Mouse (Mus musculus) layer of hippocampus, postnatal 10 days (tissue): ENCODE measurements around the gene Pfkp. TPM values are rescaled to one million over a fixed set of nuclear protein-coding genes. Genes with fewer than 3 reads are reported as not detected.

Experiments used
- DNase-seq, 2 experiments: peaks; one replicate each; pipeline ENCODE4 v3.0.0; 2021; ENCODE audit warnings: low spot score in 2 of 2
- total RNA-seq, 2 experiments: library from RNA; stranded (reverse); gene quantifications; 2 replicates each; pipeline ENCODE4 v1.2.3; 2021

Pfkp gene
- total RNA-seq, 2 experiments from 2014 or later: 323 to 335 TPM

GRCm38 (mm10) chr13:6613690-6614445 is 34.7 kb downstream of the Pfkp start:
- DNase-seq: no peak

- DNase-seq: no peak
Observed at GRCm38 (mm10) chr13:6602786-6603409, 45.7 kb downstream of the Pfkp start.

- DNase-seq: no peak
Observed at GRCm38 (mm10) chr13:6601676-6602075, 46.9 kb downstream of the Pfkp start.

- DNase-seq: no peak
Observed at GRCm38 (mm10) chr13:6600626-6601025, 48.0 kb downstream of the Pfkp start.

- DNase-seq: no peak
Observed at GRCm38 (mm10) chr13:6597801-6598200, 50.8 kb downstream of the Pfkp start.

- no peak for DNase-seq
Observed at GRCm38 (mm10) chr13:6595403-6595802, 53.2 kb downstream of the Pfkp start.

- DNase-seq: no peak
Observed at GRCm38 (mm10) chr13:6590846-6591245, 57.7 kb downstream of the Pfkp start.

- no peak for DNase-seq
Observed at GRCm38 (mm10) chr13:6586009-6586408, 62.6 kb downstream of the Pfkp start.

- DNase-seq: no peak
Observed at GRCm38 (mm10) chr13:6583499-6584125, 65.0 kb downstream of the Pfkp start.

- no peak for DNase-seq
Observed at GRCm38 (mm10) chr13:6575920-6576509, 72.6 kb downstream of the Pfkp start.

- no peak for DNase-seq
Observed at GRCm38 (mm10) chr13:6565571-6565970, 83.0 kb downstream of the Pfkp start.

- DNase-seq: no peak
Observed at GRCm38 (mm10) chr13:6562409-6562808, 86.2 kb downstream of the Pfkp start.

- no peak for DNase-seq
Observed at GRCm38 (mm10) chr13:6557771-6558170, 90.8 kb downstream of the Pfkp start.

GRCm38 (mm10) chr13:6555656-6556055 is 92.9 kb downstream of the Pfkp start:
- DNase-seq: no peak

- no peak for DNase-seq
Observed at GRCm38 (mm10) chr13:6553708-6554107, 94.9 kb downstream of the Pfkp start.

- DNase-seq: no peak
Observed at GRCm38 (mm10) chr13:6535287-6535932, 113.2 kb downstream of the Pfkp start.

- no peak for DNase-seq
Observed at GRCm38 (mm10) chr13:6532683-6533082, 115.9 kb downstream of the Pfkp start.
